Mouse (Mus musculus) forebrain, embryonic 15.5 days (tissue): Measurements from ENCODE around the gene Btrc. TPM values are rescaled to one million over a fixed set of nuclear protein-coding genes. Genes with fewer than 3 reads are reported as not detected.
A peak's percentile ranks its signal among the peaks of the same experiment; 100 is the strongest.

Source experiments
- ATAC-seq: fragments of 200-750 bp; cut with Nextera tagmentation; replicated peaks from 2 replicates; pipeline ENCODE4 v1.8.0; 2017; ENCODE audit warnings: mild to moderate bottlenecking, moderate TSS enrichment, moderate library complexity
- H3K27ac ChIP-seq: fragments of 300-500 bp; sonication (generic); replicated peaks from 2 replicates; pipeline ENCODE4 v1.5.1; 2015; ENCODE audit warnings: mild to moderate bottlenecking, inconsistent platforms
- H3K27me3 ChIP-seq: fragments of 300-500 bp; sonication (generic); 2 replicates; pipeline ENCODE4 v1.6.1; 2015; ENCODE audit warnings: inconsistent platforms
- H3K36me3 ChIP-seq: fragments of 300-500 bp; sonication (generic); 2 replicates; pipeline ENCODE4 v1.6.1; 2015; ENCODE audit warnings: mild to moderate bottlenecking, inconsistent platforms
- H3K4me1 ChIP-seq: fragments of 300-500 bp; sonication (generic); 2 replicates; pipeline ENCODE4 v1.6.1; 2015; ENCODE audit warnings: inconsistent platforms
- H3K4me2 ChIP-seq: fragments of 300-500 bp; sonication (generic); replicated peaks from 2 replicates; pipeline ENCODE4 v1.6.1; 2015; ENCODE audit warnings: mild to moderate bottlenecking, inconsistent platforms
- H3K4me3 ChIP-seq: fragments of 300-500 bp; sonication (generic); 2 replicates; pipeline ENCODE4 v1.5.1; 2015; ENCODE audit warnings: mild to moderate bottlenecking, inconsistent platforms
- H3K9ac ChIP-seq: fragments of 300-500 bp; sonication (generic); replicated peaks from 2 replicates; pipeline ENCODE4 v1.6.1; 2015; ENCODE audit warnings: mild to moderate bottlenecking, inconsistent platforms
- H3K9me3 ChIP-seq: fragments of 300-500 bp; sonication (generic); 2 replicates; pipeline ENCODE4 v1.6.1; 2016; ENCODE audit warnings: inconsistent platforms
- WGBS: fragments of 180-500 bp; shearing (Covaris S2); methylation state at CpG from one replicate; pipeline ENCODE4 v1.1.7; 2015; ENCODE audit warnings: mixed read lengths; 5-methylcytosine and 5-hydroxymethylcytosine counted together
- polyA plus RNA-seq: library from polyadenylated mRNA; unstranded; fragments of >200 nt; fragmentation: Nextera tagmentation; extraction: Ambion mirVana; gene quantifications from 2 replicates; pipeline ENCODE4 v1.2.1, GENCODE M21; 2015

Gene Btrc
- polyA plus RNA-seq, 1 experiment from 2014 or later: 63.7 TPM

DNA sequence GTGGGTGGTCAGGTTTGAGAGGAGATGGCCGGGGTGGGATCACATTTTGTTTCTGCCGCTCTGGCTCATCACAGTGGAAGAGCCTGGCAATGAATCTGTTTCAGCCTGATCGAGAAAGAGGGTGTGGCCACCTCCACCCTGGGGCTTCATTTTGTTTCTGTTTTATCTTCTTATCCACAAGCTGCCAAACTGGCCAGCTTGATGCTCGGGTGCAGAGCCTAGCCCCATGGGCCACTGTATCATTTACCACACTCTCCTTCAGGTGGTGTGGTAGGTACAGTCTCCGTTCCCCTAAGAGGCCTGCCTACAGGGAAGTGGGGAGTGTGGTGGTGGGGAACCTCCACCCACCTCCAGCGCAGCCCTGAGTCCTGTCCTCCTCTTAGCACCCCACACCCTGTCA is 209.5 kb downstream of the Btrc start:
- H3K27me3 ChIP-seq: no peaks in the 10 kb centered on the region
- H3K9ac ChIP-seq: no peak overlapping the region
- H3K36me3 ChIP-seq: 0 out of 2 replicates have a peak, but pooled peaks cover 7% of the 10 kb centered on the region
- H3K4me1 ChIP-seq: peaks cover 3% of the 10 kb centered on the region; the same call in 1 of the 2 replicates
- H3K4me2 ChIP-seq: no peak overlapping the region
- no peak overlapping the region for H3K27ac ChIP-seq
- ATAC-seq: no peak
- H3K4me3 ChIP-seq: no peak overlapping the region
- no peaks in the 10 kb centered on the region for H3K9me3 ChIP-seq
- WGBS: 77% methylated on average over 6 of the region's 6 CpGs

DNA sequence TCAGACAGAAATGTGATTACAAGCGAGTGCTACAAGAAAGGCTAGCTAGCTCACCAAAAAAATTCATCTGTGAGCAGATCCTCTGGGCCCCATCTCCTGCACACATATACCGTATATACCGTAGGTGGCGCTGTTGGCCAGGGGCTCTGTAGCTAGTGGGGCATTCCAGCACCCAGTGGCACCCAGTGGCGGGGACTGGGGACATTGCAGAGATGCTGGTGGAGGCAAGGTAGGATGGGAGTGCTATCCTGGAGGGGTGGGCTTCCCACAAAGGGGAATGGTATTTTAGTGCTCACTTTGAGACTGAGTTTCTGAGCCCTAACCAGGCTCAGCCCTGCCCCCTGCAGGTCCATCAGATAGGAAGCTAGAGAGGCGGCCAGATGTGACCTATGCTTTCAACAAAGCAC is 210.3 kb downstream of the Btrc start:
- Histone ChIP-seq H3K9me3 (no peaks in the 10 kb centered on the region), H3K36me3 (peaks cover 15% of the 10 kb centered on the region; the same call in 1 of the 2 replicates), H3K4me1 (no peaks in the 10 kb centered on the region), H3K4me3 (no peak overlapping the region), H3K9ac (no peak overlapping the region), H3K27me3 (no peaks in the 10 kb centered on the region), H3K4me2 (no peak overlapping the region), H3K27ac (no peak overlapping the region)
- peak; percentile 64; the same call in 1 of the 2 replicates for ATAC-seq
- WGBS: 15% methylated on average over 6 of the region's 6 CpGs

DNA sequence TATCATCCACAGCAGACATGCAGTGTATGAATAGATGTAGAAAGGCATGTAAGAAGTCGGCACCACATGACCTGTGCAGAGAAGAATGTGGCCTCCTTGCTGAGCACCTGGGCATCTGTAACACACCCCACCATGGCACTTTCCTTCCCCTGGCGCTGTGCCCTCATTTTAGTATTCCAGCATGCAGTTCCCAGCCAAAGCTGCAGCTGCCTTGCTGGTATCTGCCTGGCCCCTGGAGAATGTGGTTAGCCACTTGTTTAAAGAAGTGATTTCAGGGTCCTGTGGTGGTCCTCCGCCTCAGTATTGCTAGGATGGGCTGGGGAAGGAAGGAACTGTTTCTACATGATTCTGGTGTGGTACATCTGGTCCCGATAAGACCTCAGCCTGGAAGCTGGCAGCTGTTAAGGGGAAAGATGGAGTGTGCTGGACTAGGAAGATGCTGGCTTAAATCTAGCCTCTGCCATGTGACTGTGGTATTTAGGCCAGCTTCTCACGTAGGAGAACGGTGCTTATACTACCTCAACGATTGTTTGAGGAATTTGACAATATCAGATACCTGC is 210.9 kb downstream of the Btrc start:
- H3K4me3 ChIP-seq: no peak overlapping the region
- peaks cover 20% of the 10 kb centered on the region; the same call in 1 of the 2 replicates for H3K36me3 ChIP-seq
- H3K4me2 ChIP-seq: no peak overlapping the region
- no peaks in the 10 kb centered on the region for H3K9me3 ChIP-seq
- H3K27me3 ChIP-seq: no peaks in the 10 kb centered on the region
- no peak overlapping the region for H3K27ac ChIP-seq
- 81% methylated on average over 7 of the region's 7 CpGs for WGBS
- no peaks in the 10 kb centered on the region for H3K4me1 ChIP-seq
- no peak for ATAC-seq
- H3K9ac ChIP-seq: no peak overlapping the region

DNA sequence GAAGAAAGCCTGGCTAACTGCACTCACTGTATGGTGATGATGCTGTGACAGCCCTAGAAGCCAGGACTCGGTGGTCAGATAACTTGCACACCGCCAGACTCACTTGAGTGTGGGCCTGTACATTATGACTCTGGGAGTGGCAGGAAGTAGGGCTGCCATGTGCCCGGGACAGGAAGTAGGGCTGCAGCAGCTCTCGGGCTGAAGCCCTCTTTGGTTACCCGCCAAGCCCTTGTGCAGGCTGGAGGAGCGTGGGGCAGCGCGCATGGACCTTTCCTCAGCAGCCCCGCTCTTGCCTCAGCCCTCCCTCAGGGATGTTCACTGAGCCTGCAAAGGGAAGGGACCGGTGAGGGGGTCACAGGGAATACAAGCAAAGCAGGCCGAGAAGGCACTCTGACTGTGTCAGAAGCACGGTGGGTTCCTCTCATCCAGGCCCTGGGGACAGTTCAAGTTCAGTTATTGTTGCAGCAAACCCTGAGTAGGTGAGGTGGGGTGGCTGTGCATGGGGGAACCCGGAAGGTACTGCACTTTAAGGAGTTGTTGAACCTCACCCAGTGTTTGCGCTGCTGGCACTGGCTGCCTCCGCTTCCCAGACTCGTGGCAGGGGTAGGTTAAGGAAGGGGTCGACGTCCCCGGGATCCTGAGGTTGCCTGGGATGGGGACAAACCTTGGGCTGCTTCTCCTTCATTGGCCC is 211.6 kb downstream of the Btrc start:
- H3K36me3 ChIP-seq: peaks cover 20% of the 10 kb centered on the region; the same call in 1 of the 2 replicates
- 64% methylated on average over 19 of the region's 19 CpGs for WGBS

DNA sequence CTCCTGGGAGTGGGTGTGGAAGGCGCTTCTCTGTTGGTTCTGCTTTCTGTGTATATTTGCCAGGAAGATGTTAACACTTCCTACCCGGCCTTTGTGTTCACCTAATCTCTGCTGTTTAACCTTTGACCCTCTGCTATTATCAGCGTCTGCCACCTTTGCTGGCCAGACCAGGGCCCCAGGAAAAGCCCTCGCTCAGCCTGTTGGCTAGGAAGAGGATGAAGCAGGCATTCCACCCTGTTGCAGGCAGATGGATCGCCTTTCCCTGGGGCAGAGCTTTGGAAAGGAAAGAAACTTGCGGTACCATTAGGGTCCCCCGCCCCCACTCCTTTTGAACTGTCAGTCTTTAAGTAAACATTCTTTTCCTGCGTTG is 212.1 kb downstream of the Btrc start:
- ATAC-seq: no peak
- Histone ChIP-seq H3K9ac (no peak overlapping the region), H3K36me3 (peaks cover 20% of the 10 kb centered on the region; the same call in 1 of the 2 replicates), H3K4me2 (no peak overlapping the region), H3K4me3 (no peak overlapping the region), H3K4me1 (no peaks in the 10 kb centered on the region), H3K27ac (no peak overlapping the region), H3K27me3 (no peaks in the 10 kb centered on the region), H3K9me3 (no peaks in the 10 kb centered on the region)
- WGBS: 24% methylated on average over 8 of the region's 8 CpGs

More for the DNA sequence above, 211.6 kb downstream of the Btrc start:
- H3K27me3 ChIP-seq: no peaks in the 10 kb centered on the region
- no peak overlapping the region for H3K9ac ChIP-seq
- H3K4me2 ChIP-seq: no peak overlapping the region
- H3K4me3 ChIP-seq: no peak overlapping the region
- no peaks in the 10 kb centered on the region for H3K9me3 ChIP-seq
- no peaks in the 10 kb centered on the region for H3K4me1 ChIP-seq
- H3K27ac ChIP-seq: no peak overlapping the region
- ATAC-seq: no peak

DNA sequence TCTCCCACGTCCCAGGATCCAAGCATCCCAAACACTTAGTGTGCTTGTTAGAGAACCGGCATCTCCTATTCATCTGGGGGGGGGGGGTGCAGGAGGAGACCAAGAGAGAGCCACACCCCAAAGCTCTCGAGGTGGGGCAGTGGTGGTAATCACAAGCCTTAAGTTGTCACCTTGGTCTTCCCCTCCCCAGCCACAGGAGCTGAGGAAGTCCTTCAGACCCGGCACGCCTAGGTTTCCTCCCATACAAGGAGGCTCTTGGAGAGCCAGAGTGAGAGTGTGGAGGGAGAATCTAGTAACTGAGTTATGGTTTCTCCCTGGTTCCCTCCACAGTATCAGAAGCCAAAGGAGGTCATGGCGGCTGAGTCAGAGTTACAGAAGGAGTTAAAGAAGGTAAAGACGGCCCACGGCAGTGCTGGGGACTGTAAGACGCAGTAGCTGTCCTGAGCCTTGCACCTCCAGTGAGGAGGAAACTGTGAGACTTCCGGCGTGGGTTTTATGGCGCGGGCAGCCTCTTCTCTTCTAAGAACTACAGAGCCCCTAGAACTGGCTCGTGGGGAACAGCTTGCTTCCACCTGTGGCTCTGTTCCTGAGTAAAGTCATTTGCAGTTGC is 213.7 kb downstream of the Btrc start:
- Histone ChIP-seq H3K4me3 (no peak overlapping the region), H3K9ac (no peak overlapping the region), H3K4me2 (no peak overlapping the region), H3K36me3 (peaks cover 27% of the 10 kb centered on the region), H3K4me1 (no peaks in the 10 kb centered on the region), H3K27me3 (no peaks in the 10 kb centered on the region), H3K9me3 (no peaks in the 10 kb centered on the region), H3K27ac (no peak overlapping the region)
- ATAC-seq: no peak
- WGBS: 85% methylated on average over 14 of the region's 14 CpGs

DNA sequence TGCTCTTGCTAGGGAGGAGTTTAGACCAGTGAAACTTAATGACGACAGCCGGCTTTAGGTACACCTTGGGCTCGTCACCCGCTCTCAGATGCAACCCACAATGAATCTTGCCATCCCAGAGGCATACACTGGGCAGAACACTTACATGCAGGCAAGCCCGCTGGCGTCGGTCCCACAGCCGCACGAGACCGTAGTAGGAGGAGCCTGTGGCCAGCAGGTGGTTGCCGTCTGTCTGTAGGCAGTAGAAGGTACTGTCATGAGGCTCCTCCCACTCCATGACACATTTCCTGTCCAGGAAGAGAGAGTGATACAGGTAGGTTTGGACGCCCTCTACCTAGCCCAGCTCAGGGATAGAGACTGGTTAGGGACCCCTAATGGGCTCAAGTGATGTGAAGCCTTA is 215.4 kb downstream of the Btrc start:
- H3K4me2 ChIP-seq: no peak overlapping the region

DNA sequence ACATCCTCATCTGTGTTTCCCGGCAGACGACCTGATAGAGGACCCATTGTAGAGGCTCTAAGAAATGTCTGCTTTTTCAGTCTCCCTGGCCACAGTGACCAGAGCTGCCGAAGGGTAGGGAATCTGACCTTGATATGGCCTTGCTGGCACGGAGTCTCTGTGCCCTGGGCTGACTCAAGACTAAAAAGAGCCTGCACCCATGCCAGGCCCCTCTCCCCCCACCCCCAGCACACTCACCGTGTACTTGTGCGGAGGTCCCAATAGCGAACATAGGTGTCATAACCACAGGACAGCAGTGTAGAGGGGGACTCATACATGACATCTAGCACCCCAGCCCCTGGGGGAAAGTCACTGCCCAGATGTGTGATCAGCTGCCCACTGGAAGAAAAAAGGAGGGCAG is 215.9 kb downstream of the Btrc start:
- no peaks in the 10 kb centered on the region for H3K9me3 ChIP-seq
- no peak overlapping the region for H3K9ac ChIP-seq
- H3K4me3 ChIP-seq: no peak overlapping the region
- no peak overlapping the region for H3K27ac ChIP-seq
- ATAC-seq: no peak
- H3K27me3 ChIP-seq: no peaks in the 10 kb centered on the region
- no peaks in the 10 kb centered on the region for H3K4me1 ChIP-seq
- WGBS: 92% methylated on average over 7 of the region's 7 CpGs
- H3K36me3 ChIP-seq: peaks cover 27% of the 10 kb centered on the region
- H3K4me2 ChIP-seq: no peak overlapping the region

More for the DNA sequence above, 215.4 kb downstream of the Btrc start:
- H3K9ac ChIP-seq: no peak overlapping the region
- WGBS: 87% methylated on average over 12 of the region's 12 CpGs
- peaks cover 27% of the 10 kb centered on the region for H3K36me3 ChIP-seq
- H3K9me3 ChIP-seq: no peaks in the 10 kb centered on the region
- H3K4me3 ChIP-seq: no peak overlapping the region
- no peaks in the 10 kb centered on the region for H3K4me1 ChIP-seq
- H3K27ac ChIP-seq: no peak overlapping the region
- no peak for ATAC-seq
- no peaks in the 10 kb centered on the region for H3K27me3 ChIP-seq

Other genes starting within 250 kb of the Btrc start
- not detected in 2 replicates for gene Tlx1, start 213.1 kb upstream of the Btrc start, polyA plus RNA-seq
- not detected in 2 replicates for gene Lbx1, start 127.9 kb upstream of the Btrc start, polyA plus RNA-seq
- 14.6 and 15.5 TPM in 2 replicates for gene Poll, start 196.8 kb downstream of the Btrc start, polyA plus RNA-seq
- gene Gm17018, start 196.9 kb downstream of the Btrc start, polyA plus RNA-seq: 43.4 and 46.9 TPM in 2 replicates